Mouse (Mus musculus): Measurements from ENCODE around the gene Celsr3.

GRCm38 (mm10) chr9:108858792-108859527, 32.8 kb downstream of the Celsr3 start:
- TF ChIP-seq POLR2A (IDR thresholded peaks at IDR 0.05; ENCODE audit: control insufficient read depth in 1 of 2, insufficient read depth in 1 of 2, low read depth in 1 of 2, low read length in 2 of 2, poor library complexity in 1 of 2) (no peak), ZMIZ1 (IDR thresholded peaks at IDR 0.05; ENCODE audit: low read depth, low read length) (no peak), ZC3H11A (IDR thresholded peaks at IDR 0.05; ENCODE audit: low read depth, low read length) (no peak), SMC3 (IDR thresholded peaks at IDR 0.05; ENCODE audit: low read depth, low read length) (no peak), TAL1 (IDR thresholded peaks at IDR 0.05; ENCODE audit: low read length) (no peak), CTCF (IDR thresholded peaks at IDR 0.05 in 2 of 3, conservative IDR thresholded peaks at IDR 0.05 in 1 of 3; ENCODE audit: control insufficient read depth in 1 of 3, insufficient read depth in 1 of 3, low read depth in 2 of 3, low read length in 3 of 3, poor library complexity in 1 of 3, severe bottlenecking in 1 of 3) (no peak)
